Mouse (Mus musculus) limb, embryonic 13.5 days (tissue): ENCODE data around the gene Tectb. TPM values are rescaled to one million over a fixed set of nuclear protein-coding genes. Genes with fewer than 3 reads are reported as not detected.
"Not testable (repeated sequence)": the region's sequence is repeated elsewhere in the genome, so short reads cannot be mapped to it uniquely, and the experiment has no call there.

Experiments
- ATAC-seq: fragments of 200-750 bp; cut with Nextera tagmentation; 2 replicates; pipeline ENCODE4 v1.8.0; 2017; ENCODE audit warnings: low read depth, moderate number of reproducible peaks, moderate TSS enrichment; ENCODE audit not compliant: low FRiP score
- H3K27ac ChIP-seq: fragments of 300-500 bp; sonication (generic); 2 replicates; pipeline ENCODE4 v1.5.1; 2015; ENCODE audit warnings: inconsistent platforms, mild to moderate bottlenecking, moderate library complexity
- H3K27me3 ChIP-seq: fragments of 300-500 bp; sonication (generic); 2 replicates; pipeline ENCODE4 v1.6.1; 2015; ENCODE audit warnings: mild to moderate bottlenecking, inconsistent platforms
- H3K36me3 ChIP-seq: fragments of 300-500 bp; sonication (generic); 2 replicates; pipeline ENCODE4 v1.6.1; 2015; ENCODE audit warnings: inconsistent platforms, mild to moderate bottlenecking, moderate library complexity
- H3K4me1 ChIP-seq: fragments of 300-500 bp; sonication (generic); 2 replicates; pipeline ENCODE4 v1.6.1; 2015; ENCODE audit warnings: inconsistent platforms
- H3K4me2 ChIP-seq: fragments of 300-500 bp; sonication (generic); replicated peaks from 2 replicates; pipeline ENCODE4 v1.6.1; 2015; ENCODE audit warnings: inconsistent platforms, mild to moderate bottlenecking, moderate library complexity
- H3K4me3 ChIP-seq: fragments of 300-500 bp; sonication (generic); 2 replicates; pipeline ENCODE4 v1.5.1; 2015; ENCODE audit warnings: moderate library complexity, mild to moderate bottlenecking, inconsistent platforms
- H3K9ac ChIP-seq: fragments of 300-500 bp; sonication (generic); 2 replicates; pipeline ENCODE4 v1.6.1; 2015; ENCODE audit warnings: mild to moderate bottlenecking, inconsistent platforms
- H3K9me3 ChIP-seq: fragments of 300-500 bp; sonication (generic); 2 replicates; pipeline ENCODE4 v1.6.1; 2016; ENCODE audit warnings: inconsistent platforms
- WGBS: fragments of 180-500 bp; shearing (Covaris S2); methylation state at CpG from one replicate; pipeline ENCODE4 v1.1.7; 2015; 5-methylcytosine and 5-hydroxymethylcytosine counted together
- polyA plus RNA-seq: library from polyadenylated mRNA; unstranded; fragments of >200 nt; fragmentation: Nextera tagmentation; extraction: Ambion mirVana; gene quantifications from 2 replicates; pipeline ENCODE4 v1.2.1, GENCODE M21; 2015

Gene Tectb
- polyA plus RNA-seq, 1 experiment from 2014 or later, result not detected

- ATAC-seq, result no peak
These were observed 33.0 kb upstream of the Tectb start for GRCm38 (mm10) chr19:55147568-55147967.

GRCm38 (mm10) chr19:55148109-55148508, 32.4 kb upstream of the Tectb start:
- ATAC-seq, result no peak
- no peaks in the 10 kb centered on the region for H3K27me3 ChIP-seq
- H3K4me3 ChIP-seq, result no peak overlapping the region
- H3K4me2 ChIP-seq, result no peak overlapping the region
- H3K4me1 ChIP-seq, result no peaks in the 10 kb centered on the region; the same call in 1 of the 2 replicates
- H3K9ac ChIP-seq, result no peak overlapping the region
- peaks cover 3% of the 10 kb centered on the region; the same call in 1 of the 2 replicates for H3K9me3 ChIP-seq
- H3K27ac ChIP-seq, result no peak overlapping the region
- no peaks in the 10 kb centered on the region for H3K36me3 ChIP-seq
- 80% methylated on average over 6 of the region's 6 CpGs for WGBS

More at GRCm38 (mm10) chr19:55147568-55147967, 33.0 kb upstream of the Tectb start:
- no peak overlapping the region for H3K27ac ChIP-seq
- H3K9me3 ChIP-seq, result peaks cover 3% of the 10 kb centered on the region; the same call in 1 of the 2 replicates
- H3K36me3 ChIP-seq, result no peaks in the 10 kb centered on the region
- no peaks in the 10 kb centered on the region; the same call in 1 of the 2 replicates for H3K4me1 ChIP-seq
- 75% methylated on average over 9 of the region's 9 CpGs for WGBS
- no peak overlapping the region for H3K9ac ChIP-seq
- no peak overlapping the region for H3K4me3 ChIP-seq
- H3K4me2 ChIP-seq, result no peak overlapping the region
- no peaks in the 10 kb centered on the region for H3K27me3 ChIP-seq

GRCm38 (mm10) chr19:55149646-55150045, 30.9 kb upstream of the Tectb start:
- Histone ChIP-seq H3K36me3 (no peaks in the 10 kb centered on the region), H3K4me1 (no peaks in the 10 kb centered on the region), H3K27ac (no peak overlapping the region), H3K9me3 (peaks cover 3% of the 10 kb centered on the region; the same call in 1 of the 2 replicates), H3K27me3 (no peaks in the 10 kb centered on the region), H3K9ac (no peak overlapping the region), H3K4me2 (no peak overlapping the region), H3K4me3 (no peak overlapping the region)
- 34% methylated on average over 6 of the region's 6 CpGs for WGBS
- ATAC-seq, result no peak

GRCm38 (mm10) chr19:55152274-55152673, 28.3 kb upstream of the Tectb start:
- not testable (repeated sequence) for H3K4me1 ChIP-seq, H3K4me3 ChIP-seq, H3K9ac ChIP-seq, H3K36me3 ChIP-seq, H3K27me3 ChIP-seq, H3K27ac ChIP-seq, H3K9me3 ChIP-seq, H3K4me2 ChIP-seq, ATAC-seq
- WGBS, result 61% methylated on average over 6 of the region's 6 CpGs

GRCm38 (mm10) chr19:55152983-55153382, 27.6 kb upstream of the Tectb start:
- Histone ChIP-seq H3K4me2 (no peak overlapping the region), H3K9me3 (peaks cover 3% of the 10 kb centered on the region; the same call in 1 of the 2 replicates), H3K4me1 (no peaks in the 10 kb centered on the region), H3K27me3 (no peaks in the 10 kb centered on the region), H3K36me3 (no peaks in the 10 kb centered on the region), H3K9ac (no peak overlapping the region), H3K27ac (no peak overlapping the region), H3K4me3 (no peak overlapping the region)
- 86% methylated on average over 6 of the region's 6 CpGs for WGBS
- ATAC-seq, result no peak

DNA sequence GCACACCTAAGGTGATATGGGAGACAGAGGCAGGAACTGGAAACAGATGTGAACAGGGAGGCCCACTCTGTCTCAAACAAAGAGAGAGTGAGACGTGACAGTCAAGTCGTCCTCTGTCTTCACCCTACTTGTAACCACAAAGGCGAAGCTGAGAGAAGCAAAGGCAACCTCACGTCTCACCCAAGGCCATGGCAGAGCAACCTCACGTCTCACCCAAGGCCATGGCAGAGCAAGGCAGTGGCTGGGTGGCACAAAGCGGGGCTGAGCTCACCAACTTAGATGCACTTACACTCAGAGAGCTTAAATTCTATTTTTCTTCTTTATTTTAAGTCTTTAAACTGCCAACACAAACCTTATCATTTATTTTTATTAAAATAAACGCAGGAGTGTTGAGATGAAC, 23.5 kb upstream of the Tectb start:
- Histone ChIP-seq H3K9me3 (no peaks in the 10 kb centered on the region), H3K4me2 (no peak overlapping the region), H3K4me3 (no peak overlapping the region), H3K9ac (no peak overlapping the region), H3K4me1 (no peaks in the 10 kb centered on the region), H3K27ac (no peak overlapping the region), H3K36me3 (no peaks in the 10 kb centered on the region), H3K27me3 (no peaks in the 10 kb centered on the region)
- WGBS, result 85% methylated on average over 7 of the region's 7 CpGs
- no peak for ATAC-seq

- H3K9me3 ChIP-seq, result no peaks in the 10 kb centered on the region
- no peak overlapping the region for H3K4me3 ChIP-seq
- 80% methylated on average over 8 of the region's 8 CpGs for WGBS
These were observed 21.9 kb upstream of the Tectb start for GRCm38 (mm10) chr19:55158606-55159005.

GRCm38 (mm10) chr19:55159826-55160225, 20.7 kb upstream of the Tectb start:
- H3K4me1 ChIP-seq, result no peaks in the 10 kb centered on the region
- 70% methylated on average over 6 of the region's 6 CpGs for WGBS
- no peak overlapping the region for H3K9ac ChIP-seq
- ATAC-seq, result no peak
- H3K4me3 ChIP-seq, result no peak overlapping the region
- H3K4me2 ChIP-seq, result no peak overlapping the region
- H3K9me3 ChIP-seq, result no peaks in the 10 kb centered on the region
- H3K36me3 ChIP-seq, result no peaks in the 10 kb centered on the region
- H3K27ac ChIP-seq, result no peak overlapping the region
- no peaks in the 10 kb centered on the region for H3K27me3 ChIP-seq

More at GRCm38 (mm10) chr19:55158606-55159005, 21.9 kb upstream of the Tectb start:
- no peak overlapping the region for H3K27ac ChIP-seq
- no peaks in the 10 kb centered on the region for H3K27me3 ChIP-seq
- ATAC-seq, result no peak
- H3K4me2 ChIP-seq, result no peak overlapping the region
- H3K4me1 ChIP-seq, result no peaks in the 10 kb centered on the region
- no peak overlapping the region for H3K9ac ChIP-seq
- no peaks in the 10 kb centered on the region for H3K36me3 ChIP-seq

GRCm38 (mm10) chr19:55162271-55162670, 18.3 kb upstream of the Tectb start:
- Histone ChIP-seq H3K36me3 (no peaks in the 10 kb centered on the region), H3K4me2 (no peak overlapping the region), H3K9me3 (no peaks in the 10 kb centered on the region), H3K27me3 (no peaks in the 10 kb centered on the region), H3K4me1 (no peaks in the 10 kb centered on the region), H3K9ac (no peak overlapping the region), H3K27ac (no peak overlapping the region), H3K4me3 (no peak overlapping the region)
- 86% methylated on average over 4 of the region's 4 CpGs for WGBS
- ATAC-seq, result no peak

- no peak overlapping the region for H3K4me2 ChIP-seq
- WGBS, result 78% methylated on average over 1 of the region's 1 CpGs
- no peaks in the 10 kb centered on the region for H3K27me3 ChIP-seq
- H3K9me3 ChIP-seq, result no peaks in the 10 kb centered on the region
- H3K9ac ChIP-seq, result no peak overlapping the region
- H3K27ac ChIP-seq, result no peak overlapping the region
- no peaks in the 10 kb centered on the region for H3K36me3 ChIP-seq
- no peak overlapping the region for H3K4me3 ChIP-seq
- H3K4me1 ChIP-seq, result no peaks in the 10 kb centered on the region
- ATAC-seq, result no peak
These were observed 16.4 kb upstream of the Tectb start for GRCm38 (mm10) chr19:55164162-55164561.

DNA sequence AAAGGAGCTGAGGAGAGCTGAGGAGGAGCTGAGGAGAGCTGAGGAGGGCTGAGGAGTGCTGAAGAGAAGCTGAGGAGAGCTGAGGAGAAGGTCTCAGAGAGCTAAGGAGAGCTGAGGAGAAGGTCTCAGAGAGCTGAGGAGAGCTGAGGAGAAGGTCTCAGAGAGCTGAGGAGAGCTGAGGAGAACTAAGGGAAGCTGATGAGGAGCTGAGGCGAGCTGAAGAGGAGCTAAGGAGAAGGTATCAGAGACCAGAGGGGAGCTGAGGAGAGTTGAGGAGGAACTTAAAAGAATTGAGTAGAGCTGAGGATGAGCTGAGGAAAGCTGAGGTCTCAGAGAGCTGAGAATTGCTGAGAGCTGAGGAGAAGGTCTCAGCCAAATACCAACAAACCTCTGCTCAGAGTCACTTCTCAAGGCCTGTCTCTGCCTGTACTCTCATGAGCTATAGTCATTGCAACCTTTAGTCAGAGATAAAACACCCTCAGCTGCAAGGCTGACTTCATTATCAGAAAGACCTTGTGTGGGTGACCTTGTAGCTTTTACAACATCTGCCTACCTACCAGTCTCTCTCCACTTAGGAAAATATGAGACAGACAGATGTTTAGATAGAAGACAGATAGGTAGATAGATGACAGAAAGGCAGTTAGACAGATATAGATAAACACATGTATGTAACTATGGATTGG, 15.2 kb upstream of the Tectb start:
- 76% methylated on average over 1 of the region's 1 CpGs for WGBS
- no peaks in the 10 kb centered on the region for H3K4me1 ChIP-seq
- H3K9ac ChIP-seq, result no peak overlapping the region
- no peaks in the 10 kb centered on the region for H3K36me3 ChIP-seq
- no peak overlapping the region for H3K27ac ChIP-seq
- H3K4me2 ChIP-seq, result no peak overlapping the region
- H3K9me3 ChIP-seq, result peaks cover 8% of the 10 kb centered on the region
- ATAC-seq, result no peak
- H3K4me3 ChIP-seq, result no peak overlapping the region
- no peaks in the 10 kb centered on the region for H3K27me3 ChIP-seq

DNA sequence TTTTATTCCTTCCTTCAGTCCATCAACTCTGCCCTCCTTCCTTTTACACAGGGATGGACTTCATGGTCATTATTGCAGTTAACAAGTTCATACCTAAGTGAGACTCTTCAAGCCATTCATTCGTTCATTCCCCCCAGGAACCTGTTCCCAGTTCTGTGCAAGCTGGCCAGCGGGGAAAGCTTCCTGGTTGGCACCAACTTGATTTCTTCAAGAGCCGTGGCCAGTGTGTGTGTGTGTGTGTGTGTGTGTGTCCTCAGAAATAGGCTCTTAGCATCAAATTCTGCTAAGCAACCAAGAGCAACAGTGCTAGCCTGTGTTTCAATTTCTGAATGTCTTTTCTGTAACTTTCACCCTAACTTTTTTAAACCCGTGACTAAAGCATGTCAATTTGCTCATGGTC, 14.6 kb upstream of the Tectb start:
- Histone ChIP-seq H3K4me3 (no peak overlapping the region), H3K9ac (no peak overlapping the region), H3K4me1 (no peaks in the 10 kb centered on the region), H3K27ac (no peak overlapping the region), H3K36me3 (no peaks in the 10 kb centered on the region), H3K27me3 (no peaks in the 10 kb centered on the region), H3K4me2 (no peak overlapping the region), H3K9me3 (peaks cover 10% of the 10 kb centered on the region)
- WGBS, result 82% methylated on average over 4 of the region's 4 CpGs
- ATAC-seq, result no peak

GRCm38 (mm10) chr19:55166741-55167140, 13.8 kb upstream of the Tectb start:
- no peaks in the 10 kb centered on the region for H3K4me1 ChIP-seq
- H3K9me3 ChIP-seq, result peaks cover 10% of the 10 kb centered on the region
- no peak overlapping the region for H3K27ac ChIP-seq
- WGBS, result 89% methylated on average over 2 of the region's 2 CpGs
- no peak for ATAC-seq
- H3K4me2 ChIP-seq, result no peak overlapping the region
- H3K27me3 ChIP-seq, result no peaks in the 10 kb centered on the region
- no peaks in the 10 kb centered on the region for H3K36me3 ChIP-seq
- H3K9ac ChIP-seq, result no peak overlapping the region
- H3K4me3 ChIP-seq, result no peak overlapping the region
